Mouse (Mus musculus): Measurements from ENCODE around the gene Slit1.

Slit1 gene

GRCm38 (mm10) chr19:41743396-41743795 is at the start of gene Slit1:
Gene Slit1, minus strand, starts transcription at chr19:41743665.
- peak; percentile 17 for DNase-seq

GRCm38 (mm10) chr19:41792934-41793486 is 49.5 kb upstream of the Slit1 start:
- DNase-seq, result no peak

GRCm38 (mm10) chr19:41791384-41791783 is 47.9 kb upstream of the Slit1 start:
- no peak for DNase-seq

GRCm38 (mm10) chr19:41789110-41789961 is 45.9 kb upstream of the Slit1 start:
- no peak for DNase-seq

- DNase-seq, result no peak
Measured at GRCm38 (mm10) chr19:41786896-41787295, 43.4 kb upstream of the Slit1 start.

GRCm38 (mm10) chr19:41777514-41777913 is 34.0 kb upstream of the Slit1 start:
- peak; percentile 27 for DNase-seq

- DNase-seq, result peak; percentile 64
Measured at GRCm38 (mm10) chr19:41768711-41769110, 25.2 kb upstream of the Slit1 start.

GRCm38 (mm10) chr19:41766628-41767027 is 23.2 kb upstream of the Slit1 start:
- DNase-seq, result no peak

- DNase-seq, result peak; percentile 92
Measured at GRCm38 (mm10) chr19:41763870-41764660, 20.6 kb upstream of the Slit1 start.

- peak; percentile 23 for DNase-seq
Measured at GRCm38 (mm10) chr19:41761529-41761928, 18.1 kb upstream of the Slit1 start.

- DNase-seq, result no peak
Measured at GRCm38 (mm10) chr19:41759765-41760164, 16.3 kb upstream of the Slit1 start.

GRCm38 (mm10) chr19:41759270-41759669 is 15.8 kb upstream of the Slit1 start:
- no peak for DNase-seq

GRCm38 (mm10) chr19:41754760-41755159 is 11.3 kb upstream of the Slit1 start:
- DNase-seq, result no peak

- DNase-seq, result no peak
Measured at GRCm38 (mm10) chr19:41751906-41752305, 8.4 kb upstream of the Slit1 start.

GRCm38 (mm10) chr19:41747436-41747835 is 4.0 kb upstream of the Slit1 start:
- DNase-seq, result no peak

- DNase-seq, result no peak
Measured at GRCm38 (mm10) chr19:41745941-41746557, 2.6 kb upstream of the Slit1 start.

GRCm38 (mm10) chr19:41738896-41739295 is 4.6 kb downstream of the Slit1 start:
- DNase-seq, result no peak

- no peak for DNase-seq
Measured at GRCm38 (mm10) chr19:41738429-41738805, 5.0 kb downstream of the Slit1 start.

- DNase-seq, result no peak
Measured at GRCm38 (mm10) chr19:41737657-41738428, 5.6 kb downstream of the Slit1 start.

- no peak for DNase-seq
Measured at GRCm38 (mm10) chr19:41734685-41735084, 8.8 kb downstream of the Slit1 start.

- no peak for DNase-seq
Measured at GRCm38 (mm10) chr19:41725491-41725890, 18.0 kb downstream of the Slit1 start.

GRCm38 (mm10) chr19:41724831-41725470 is 18.5 kb downstream of the Slit1 start:
- peak; percentile 68 for DNase-seq
